Mouse (Mus musculus) heart, adult 2 months (tissue): ENCODE data around the gene Kirrel3. TPM values are rescaled to one million over a fixed set of nuclear protein-coding genes. Genes with fewer than 3 reads are reported as not detected.

Experiments used
- DNase-seq, 2 experiments: peaks; one replicate each; pipeline ENCODE4 v3.0.0; 2021
- H3K27ac ChIP-seq: fragments of 200-600 bp; 2 replicates; pipeline ENCODE4 v1.8.1; 2022
- H3K27me3 ChIP-seq: fragments of 200-500 bp; 2 replicates; pipeline ENCODE4 v1.6.1; 2012; ENCODE audit warnings: mild to moderate bottlenecking, low read length, inconsistent platforms, mixed read lengths; ENCODE audit not compliant: control insufficient read depth, insufficient read depth
- H3K36me3 ChIP-seq: fragments of 200-500 bp; 2 replicates; pipeline ENCODE4 v1.6.1; 2012; ENCODE audit warnings: low read length, inconsistent platforms; ENCODE audit not compliant: control insufficient read depth, insufficient read depth
- H3K4me1 ChIP-seq: fragments of 200-500 bp; 2 replicates; pipeline ENCODE4 v1.6.1; 2011; ENCODE audit warnings: low read length; ENCODE audit not compliant: control insufficient read depth, insufficient read depth
- H3K4me3 ChIP-seq: fragments of 200-600 bp; 2 replicates; pipeline ENCODE4 v1.8.1; 2022
- H3K79me2 ChIP-seq: fragments of 200-500 bp; replicated peaks from 2 replicates; pipeline ENCODE4 v1.6.1; 2012; ENCODE audit warnings: mild to moderate bottlenecking, inconsistent platforms, low read length, moderate library complexity, mixed read lengths; ENCODE audit not compliant: control insufficient read depth, insufficient read depth
- H3K9ac ChIP-seq: fragments of 200-500 bp; 2 replicates; pipeline ENCODE4 v1.6.1; 2012; ENCODE audit warnings: low read depth, mild to moderate bottlenecking, control low read depth, inconsistent platforms, low read length, mixed read lengths
- CTCF ChIP-seq: fragments of 200-600 bp; IDR thresholded peaks from 2 replicates; pipeline ENCODE4 v1.8.1; 2022; ENCODE audit warnings: antibody characterized with exemption, mild to moderate bottlenecking, moderate library complexity
- EP300 ChIP-seq: fragments of 200-500 bp; IDR thresholded peaks from 2 replicates; pipeline ENCODE4 v1.6.1; 2011; ENCODE audit warnings: low read depth, low read length, control low read depth; ENCODE audit not compliant: insufficient read depth
- POLR2A ChIP-seq: fragments of 200-500 bp; IDR thresholded peaks from 2 replicates; pipeline ENCODE4 v1.6.1; 2011; ENCODE audit warnings: mild to moderate bottlenecking, low read depth, low read length, control low read depth; ENCODE audit not compliant: insufficient read depth
- WGBS: fragments of 180-500 bp; shearing (Covaris S2); methylation state at CpG from one replicate; pipeline ENCODE4 v1.1.7; 2018; 5-methylcytosine and 5-hydroxymethylcytosine counted together
- intact Hi-C: fragments of 180-260 bp; cut with DNase I; formaldehyde crosslinking; loops from one replicate; pipeline ENCODE4 v1.15.1; 2025
- polyA plus RNA-seq: library from polyadenylated mRNA; depleted of rRNA; stranded (reverse); fragments of >200 nt; gene quantifications from 2 replicates; pipeline ENCODE4 v1.2.3, GENCODE M21; 2012
- total RNA-seq, 2 experiments: library from RNA; stranded (reverse); gene quantifications; 2 replicates each; pipeline ENCODE4 v1.2.3; 2021

Kirrel3 gene
- total and polyA plus RNA-seq, 3 experiments: 0.18 to 0.59 (median 0.57) TPM

GRCm38 (mm10) chr9:34980516-34981265 is 495.0 kb downstream of the Kirrel3 start:
- 81% methylated on average over 5 of the region's 5 CpGs for WGBS
- Histone ChIP-seq H3K27ac (no peak overlapping the region), H3K36me3 (no peaks in the 10 kb centered on the region), H3K9ac (no peak overlapping the region), H3K27me3 (no peaks in the 10 kb centered on the region), H3K4me3 (no peak overlapping the region), H3K79me2 (no peaks in the 10 kb centered on the region), H3K4me1 (no peaks in the 10 kb centered on the region; the same call in 1 of the 2 replicates)
- intact Hi-C loops: no loop called here
- no peak for DNase-seq
- TF ChIP-seq POLR2A: no peak
- no peak for TF ChIP-seq EP300
- TF ChIP-seq CTCF: no peak

- 37% methylated on average over 12 of the region's 12 CpGs for WGBS
- no peak overlapping the region for H3K27ac ChIP-seq
- H3K36me3 ChIP-seq: no peaks in the 10 kb centered on the region
- no peaks in the 10 kb centered on the region; the same call in 1 of the 2 replicates for H3K4me1 ChIP-seq
- intact Hi-C loops: loop anchor here (1.0 to 2.0 kb wide), 2 partner anchors 34 to 183 kb away; no protein-coding TSS in a partner anchor
- DNase-seq: no peak
- TF ChIP-seq EP300 (peak; percentile 62; the same call in 1 of the 2 replicates), CTCF (peak; percentile 95), POLR2A (no peak)
- no peak overlapping the region for H3K9ac ChIP-seq
- no peak overlapping the region for H3K4me3 ChIP-seq
- no peaks in the 10 kb centered on the region for H3K27me3 ChIP-seq
- no peaks in the 10 kb centered on the region for H3K79me2 ChIP-seq
These were observed 498.1 kb downstream of the Kirrel3 start for GRCm38 (mm10) chr9:34983513-34984462.

DNA sequence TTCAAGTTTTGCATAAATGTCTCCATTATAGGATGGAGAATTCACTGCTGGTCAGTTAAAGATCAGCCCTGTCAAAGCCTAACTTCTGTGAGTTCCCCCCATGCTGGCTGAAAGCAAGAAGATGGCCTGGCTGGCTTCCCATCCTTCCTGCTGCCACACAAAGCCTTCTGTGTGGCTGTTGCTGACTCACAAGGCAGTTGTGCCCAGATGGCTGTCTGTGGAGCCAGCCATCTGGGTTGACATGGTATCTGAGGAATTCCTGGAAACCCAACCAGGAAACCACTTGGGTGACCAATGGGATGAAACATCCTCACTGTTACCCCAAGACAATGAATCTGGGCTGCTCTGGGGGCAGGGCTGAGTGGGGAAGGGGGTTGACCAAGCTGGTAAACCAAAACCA is 500.5 kb downstream of the Kirrel3 start:
- Histone ChIP-seq H3K9ac (no peak overlapping the region), H3K27me3 (no peaks in the 10 kb centered on the region), H3K4me1 (no peaks in the 10 kb centered on the region; the same call in none of the 2 replicates), H3K79me2 (no peaks in the 10 kb centered on the region), H3K36me3 (no peaks in the 10 kb centered on the region), H3K4me3 (no peak overlapping the region), H3K27ac (no peak overlapping the region)
- DNase-seq: no peak
- no peak for TF ChIP-seq POLR2A
- TF ChIP-seq CTCF: no peak
- TF ChIP-seq EP300: no peak
- intact Hi-C loops: no loop called here

DNA sequence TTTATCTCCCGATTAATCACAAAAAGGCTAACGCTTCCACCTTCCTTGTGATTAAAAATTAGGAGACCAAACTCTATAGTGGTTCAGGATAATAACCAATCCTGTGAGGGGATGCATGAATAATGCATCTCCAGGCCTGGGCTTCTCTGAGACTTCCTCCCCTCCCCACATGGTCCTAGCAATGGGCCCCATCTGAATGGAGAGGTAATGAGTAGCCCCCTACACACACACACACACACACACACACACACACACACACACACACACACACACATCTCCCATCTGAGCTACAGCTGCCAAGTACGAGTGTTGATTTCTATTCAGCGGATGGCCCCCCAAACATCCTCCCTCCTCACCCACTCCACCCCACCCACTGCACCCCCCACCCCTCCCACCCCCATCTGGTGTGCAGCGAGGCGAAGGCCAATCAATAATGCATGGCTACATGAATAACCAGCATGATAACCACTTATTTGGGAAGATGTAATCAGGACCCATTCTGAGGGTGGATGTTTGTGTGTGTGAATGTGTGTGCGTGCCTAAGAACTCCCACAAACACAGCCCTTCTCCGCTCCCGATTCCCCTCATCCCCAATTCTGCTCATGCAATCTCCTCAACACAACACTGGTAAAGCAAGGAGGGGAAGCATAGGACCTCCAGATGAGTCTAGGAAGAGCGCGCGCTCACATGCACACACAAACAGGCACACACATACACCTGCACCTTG is 501.9 kb downstream of the Kirrel3 start:
- no peak for DNase-seq
- H3K4me1 ChIP-seq: peaks cover 2% of the 10 kb centered on the region
- 92% methylated on average over 12 of the region's 12 CpGs for WGBS
- no peak for TF ChIP-seq CTCF
- no peak for TF ChIP-seq EP300
- no peak for TF ChIP-seq POLR2A
- H3K4me3 ChIP-seq: no peak overlapping the region
- H3K79me2 ChIP-seq: no peaks in the 10 kb centered on the region
- intact Hi-C loops: no loop called here
- H3K27me3 ChIP-seq: no peaks in the 10 kb centered on the region
- no peak overlapping the region for H3K9ac ChIP-seq
- H3K27ac ChIP-seq: no peak overlapping the region
- no peaks in the 10 kb centered on the region for H3K36me3 ChIP-seq

DNA sequence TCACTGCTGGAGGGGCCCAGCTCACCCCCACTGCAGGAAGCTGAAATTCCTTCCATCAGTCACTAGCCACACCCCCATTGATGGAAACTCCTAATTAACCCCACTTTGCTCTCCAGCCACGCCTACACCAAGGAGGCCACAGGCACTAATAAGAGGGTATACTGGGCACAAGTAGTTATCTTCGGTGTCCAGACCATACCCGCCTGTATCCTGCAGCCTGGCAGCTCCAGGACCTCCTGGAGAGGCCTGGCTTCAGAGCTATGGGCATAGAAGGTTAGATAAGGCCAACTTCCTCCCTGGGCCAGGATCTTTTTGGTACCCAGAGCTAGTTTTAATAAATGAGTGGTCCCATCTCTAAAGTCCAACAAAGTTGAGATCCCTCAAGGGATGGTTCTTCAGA is 503.0 kb downstream of the Kirrel3 start:
- Histone ChIP-seq H3K9ac (no peak overlapping the region), H3K27me3 (no peaks in the 10 kb centered on the region), H3K79me2 (no peaks in the 10 kb centered on the region), H3K4me3 (no peak overlapping the region), H3K4me1 (peaks cover 8% of the 10 kb centered on the region), H3K27ac (no peak overlapping the region), H3K36me3 (no peaks in the 10 kb centered on the region)
- no peak for TF ChIP-seq POLR2A
- TF ChIP-seq CTCF: no peak
- no peak for TF ChIP-seq EP300
- intact Hi-C loops: no loop called here
- DNase-seq: no peak
- 93% methylated on average over 3 of the region's 3 CpGs for WGBS
